Mouse (Mus musculus) adrenal gland (tissue): ENCODE measurements around the gene Ppfibp1.

Experiments used
- intact Hi-C: fragments of 180-260 bp; cut with DNase I; formaldehyde crosslinking; loops from one replicate; pipeline ENCODE4 v1.15.1; 2025

Ppfibp1 gene

GRCm38 (mm10) chr6:147030096-147030885 is 142.0 kb downstream of the Ppfibp1 start:
- intact Hi-C loops = no loop called here

DNA sequence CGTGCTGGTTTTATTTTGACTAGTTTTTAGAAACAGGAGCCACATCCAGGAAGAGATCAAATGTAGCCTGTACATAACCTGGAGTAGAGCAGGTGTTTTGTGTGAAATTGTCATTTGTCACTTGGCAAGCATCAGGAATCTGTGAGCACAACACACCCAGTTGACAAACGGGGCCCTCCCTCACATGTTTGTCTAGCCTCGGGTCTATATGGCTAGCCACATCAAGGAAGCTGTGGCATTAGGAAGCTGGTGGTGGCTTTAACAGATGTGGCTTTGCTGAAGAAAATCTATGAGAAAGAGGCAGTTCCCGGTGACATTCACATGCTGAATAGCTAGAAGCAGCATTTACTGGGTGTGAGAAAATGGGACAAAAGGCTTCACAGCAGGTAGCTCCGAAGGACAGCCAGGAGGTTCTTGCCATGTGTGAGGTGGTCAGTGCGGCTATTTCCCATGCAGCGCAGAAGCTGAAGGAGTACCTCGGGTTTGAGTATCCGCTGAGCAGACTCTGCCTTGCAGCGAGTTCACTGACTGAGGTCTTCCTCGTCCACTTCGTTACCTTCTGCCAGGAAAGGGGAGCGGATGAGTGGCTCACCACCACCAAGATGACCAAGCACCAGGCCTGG is 144.1 kb downstream of the Ppfibp1 start, which contains the start of gene Rep15:
Gene Rep15 (plus strand): TSS at position 282 of the 623 bp plus-strand sequence.
- intact Hi-C loops = no loop called here

GRCm38 (mm10) chr6:147042291-147043290 is 154.3 kb downstream of the Ppfibp1 start, which contains the start of gene Mrps35:
Gene Mrps35 (plus strand): TSS chr6:147042764.
- intact Hi-C loops = no loop called here

DNA sequence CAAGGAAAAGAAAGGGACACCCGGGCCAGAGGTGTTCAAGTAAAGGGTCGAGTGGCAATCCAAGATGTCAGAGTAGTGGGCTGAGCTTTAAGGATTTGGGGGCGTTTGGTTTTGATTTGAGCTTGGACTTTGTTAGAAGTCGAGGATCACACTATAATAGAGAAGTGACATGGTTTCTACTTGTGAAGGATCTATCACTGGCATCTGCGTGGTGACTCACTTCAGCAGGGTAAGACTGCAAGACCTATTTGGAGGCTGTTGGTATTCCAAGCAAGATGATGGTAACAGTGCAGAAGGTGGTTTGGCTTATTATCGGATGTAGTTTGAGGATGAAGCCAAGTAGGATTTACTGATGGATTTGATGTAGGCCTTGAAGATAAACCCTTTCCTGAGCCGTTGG is 155.3 kb downstream of the Ppfibp1 start:
- intact Hi-C loops = no loop called here

- intact Hi-C loops = no loop called here
Measured at GRCm38 (mm10) chr6:147049239-147049805, 161.0 kb downstream of the Ppfibp1 start.

DNA sequence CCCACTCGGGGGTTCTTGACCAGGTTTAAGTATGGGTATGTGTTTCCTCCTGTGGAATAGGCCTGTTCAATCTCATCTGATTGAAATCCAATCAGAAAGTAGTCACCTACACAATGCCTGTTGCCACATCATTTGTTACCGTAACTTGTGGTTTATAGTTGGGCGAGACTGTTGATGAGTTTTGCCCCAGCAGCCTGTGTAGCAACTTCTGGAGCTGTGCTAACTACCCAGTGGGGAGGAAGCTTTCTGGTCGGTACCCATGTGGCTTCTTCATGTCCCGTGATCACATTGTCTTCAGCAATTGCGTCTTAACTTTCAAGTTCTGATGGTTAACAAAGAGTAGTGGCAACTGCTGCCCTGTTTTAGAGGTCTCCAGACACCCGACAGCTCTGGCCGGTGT is 163.4 kb downstream of the Ppfibp1 start:
- intact Hi-C loops = no loop called here

DNA sequence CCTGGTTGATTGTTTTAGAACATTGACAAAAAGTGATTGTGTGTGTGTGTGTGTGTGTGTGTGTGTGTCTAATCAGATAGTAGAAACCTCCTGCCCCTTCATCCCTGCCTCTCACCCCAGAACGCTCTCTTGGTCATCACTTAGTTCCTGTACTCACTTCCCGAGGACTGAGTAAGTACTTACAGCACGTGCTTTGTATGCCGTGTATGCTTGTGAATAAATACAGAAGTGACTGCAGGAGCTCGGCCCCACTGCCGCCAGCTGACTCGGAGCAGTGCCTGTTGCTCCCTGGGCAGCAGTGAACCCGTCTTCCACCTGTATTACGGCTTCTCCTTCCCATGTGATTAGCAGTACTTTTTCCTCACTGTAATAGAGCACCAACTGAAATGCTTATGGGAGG is 164.2 kb downstream of the Ppfibp1 start:
- intact Hi-C loops = no loop called here

GRCm38 (mm10) chr6:147053785-147054646 is 165.7 kb downstream of the Ppfibp1 start:
- intact Hi-C loops = no loop called here

GRCm38 (mm10) chr6:147055374-147055977 is 167.2 kb downstream of the Ppfibp1 start:
- intact Hi-C loops = no loop called here

DNA sequence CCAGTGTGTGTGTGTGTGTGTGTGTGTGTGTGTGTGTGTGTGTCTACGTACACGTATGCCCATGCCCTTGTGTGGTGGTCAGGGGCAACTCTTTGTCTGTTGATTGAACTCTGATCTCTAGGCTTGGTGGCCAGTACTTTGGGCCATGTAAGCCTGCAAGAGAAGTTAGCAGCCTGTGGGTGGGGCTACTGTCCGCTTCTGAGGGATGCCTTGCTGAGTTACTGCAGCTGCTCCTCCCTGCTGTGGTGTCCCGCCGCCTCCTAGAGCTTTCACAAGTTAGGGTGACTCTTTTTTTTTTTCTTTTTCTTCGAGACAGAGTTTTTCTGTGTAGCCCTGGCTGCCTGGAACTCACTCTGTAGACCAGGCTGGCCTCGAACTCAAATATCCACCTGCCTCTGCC is 171.0 kb downstream of the Ppfibp1 start:
- intact Hi-C loops = no loop called here

DNA sequence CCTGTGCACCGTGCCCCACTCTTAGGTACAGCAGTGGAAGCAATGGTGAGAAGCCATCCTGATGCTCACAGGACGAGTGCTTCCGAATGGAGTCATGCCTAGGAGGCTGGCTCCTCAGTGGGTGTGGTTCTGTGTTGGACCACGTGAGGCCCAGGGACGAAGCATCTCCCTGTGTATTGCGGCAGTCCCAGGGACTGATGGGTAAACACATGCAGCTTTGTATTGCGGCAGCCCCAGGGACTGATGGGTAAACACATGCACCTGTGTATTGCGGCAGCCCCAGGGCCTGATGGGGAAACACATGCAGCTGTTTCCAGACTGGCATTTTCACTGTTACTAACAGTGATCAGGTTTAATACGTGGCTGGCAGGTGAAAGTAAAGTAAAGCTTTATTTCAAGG is 173.3 kb downstream of the Ppfibp1 start:
- intact Hi-C loops = no loop called here

DNA sequence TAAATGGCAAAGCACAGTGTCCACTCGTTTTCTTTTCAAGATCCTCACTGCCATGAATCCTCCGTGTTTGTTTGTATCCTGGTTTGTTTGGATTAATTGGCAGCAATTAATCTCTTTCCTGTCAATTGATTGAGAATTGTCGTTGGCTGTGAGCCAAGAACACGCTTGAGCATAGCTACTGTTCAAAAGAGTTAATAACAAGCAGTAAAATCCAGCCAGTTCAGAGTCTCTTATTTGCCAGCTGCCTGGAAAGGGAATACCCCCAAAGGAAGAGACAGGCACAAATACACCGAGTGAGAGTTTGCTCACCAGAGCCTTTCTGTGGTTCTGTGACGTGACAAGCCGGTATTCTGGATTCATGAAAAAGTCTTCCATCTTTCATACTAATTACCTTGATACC is 173.7 kb downstream of the Ppfibp1 start:
- intact Hi-C loops = no loop called here

GRCm38 (mm10) chr6:147062694-147063093 is 174.4 kb downstream of the Ppfibp1 start:
- intact Hi-C loops = no loop called here

DNA sequence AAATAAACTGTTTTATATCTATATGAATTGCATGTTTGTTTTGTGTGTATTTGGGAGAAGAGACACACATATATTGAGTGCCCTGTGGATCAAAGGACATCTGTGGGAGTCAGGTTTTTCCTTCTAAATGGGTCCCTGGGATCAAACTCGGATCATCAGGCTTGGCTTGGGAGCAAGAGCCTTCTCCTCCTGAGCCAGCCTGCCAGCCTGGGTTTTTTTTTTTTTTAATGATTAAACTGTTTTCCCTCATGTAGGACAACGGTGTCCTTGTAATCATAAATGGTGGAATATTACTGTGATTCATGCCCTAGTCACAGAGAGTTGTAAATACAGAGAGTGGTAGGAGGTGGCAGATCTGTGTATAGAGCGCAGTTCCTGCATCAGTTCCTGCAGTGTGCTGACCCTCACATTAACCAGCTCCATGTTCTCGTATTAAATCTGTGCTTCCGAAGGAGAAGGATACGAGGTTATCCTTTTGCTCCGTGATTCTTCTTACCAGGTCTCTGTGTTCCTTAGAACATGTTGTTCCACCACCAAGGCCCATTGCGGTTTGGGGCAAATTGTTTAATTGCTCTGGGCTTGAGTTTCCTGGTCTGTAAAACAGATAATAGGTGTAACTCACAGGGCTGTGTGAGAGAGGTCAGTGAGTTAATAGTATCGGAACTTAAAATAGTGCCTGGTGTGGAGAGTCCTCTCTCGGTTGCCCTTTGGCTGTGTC is 176.1 kb downstream of the Ppfibp1 start:
- intact Hi-C loops = no loop called here

DNA sequence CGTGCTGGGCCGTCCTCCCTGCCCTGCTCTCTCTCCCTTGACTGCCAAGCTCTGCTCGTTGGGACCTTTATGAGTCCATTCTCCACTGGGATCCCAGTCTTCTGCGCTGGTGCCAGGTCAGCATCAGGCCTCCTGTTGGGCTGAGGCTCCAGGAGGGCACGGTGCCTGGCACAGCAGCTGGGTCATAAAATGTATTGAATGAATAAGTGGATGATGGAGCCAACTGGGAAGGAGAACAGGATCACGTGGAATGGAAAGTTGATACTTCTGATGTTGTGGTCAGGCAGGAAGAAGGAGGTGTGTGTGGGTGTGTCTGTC is 176.6 kb downstream of the Ppfibp1 start:
- intact Hi-C loops = no loop called here

DNA sequence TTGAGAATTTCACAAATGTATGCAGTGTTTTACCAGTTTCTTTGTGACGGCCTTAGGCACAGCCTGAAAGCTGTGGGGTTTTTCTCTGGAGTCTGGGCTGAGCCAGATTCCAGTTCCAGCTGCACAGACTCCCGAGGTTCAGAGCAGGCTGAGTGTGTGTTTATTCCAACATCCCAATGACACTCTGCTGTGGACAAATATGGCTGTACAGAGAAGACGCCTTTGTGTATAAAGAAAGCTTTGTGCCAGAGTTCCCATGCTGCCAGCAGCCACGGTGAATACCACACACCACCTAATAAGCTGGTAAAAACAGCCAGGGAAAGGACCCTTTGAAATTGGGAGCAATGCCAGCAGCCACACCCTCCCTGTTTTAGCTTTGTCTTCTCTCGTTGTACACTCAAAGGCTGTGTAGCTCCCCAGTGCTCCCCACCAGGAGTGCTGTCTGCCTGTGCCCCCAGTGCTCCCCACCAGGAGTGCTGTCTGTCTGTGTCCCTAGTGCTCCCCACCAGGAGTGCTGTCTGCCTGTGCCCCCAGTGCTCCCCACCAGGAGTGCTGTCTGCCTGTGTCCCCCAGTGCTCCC is 187.6 kb downstream of the Ppfibp1 start:
- intact Hi-C loops = no loop called here

- intact Hi-C loops = no loop called here
Measured at GRCm38 (mm10) chr6:147076878-147077277, 188.6 kb downstream of the Ppfibp1 start.

DNA sequence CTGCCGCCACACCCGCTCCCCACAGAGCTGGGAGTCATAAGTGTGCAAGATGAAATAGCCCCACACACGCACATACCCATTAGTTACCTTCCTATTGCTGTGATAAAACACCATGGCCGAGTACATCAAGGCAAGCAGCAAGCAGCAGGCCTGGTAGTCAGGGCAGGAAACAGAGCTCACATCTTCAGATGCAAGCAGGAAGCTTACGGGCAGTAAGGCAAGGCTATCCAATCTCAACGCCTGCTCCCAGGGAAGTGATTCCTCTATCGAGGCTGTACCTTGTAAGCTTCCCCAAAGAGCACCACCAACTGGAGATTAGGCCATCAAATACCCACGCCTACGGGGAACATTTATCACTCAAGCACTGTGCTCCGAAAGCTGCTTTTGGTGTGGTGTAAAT is 191.6 kb downstream of the Ppfibp1 start:
- intact Hi-C loops = no loop called here
